Mouse (Mus musculus) G1E (cell line): ENCODE data around the gene Zfp467.

Experiments used
- CTCF ChIP-seq: IDR thresholded peaks from 2 replicates; pipeline ENCODE4 v1.5.1; 2012; ENCODE audit warnings: low read depth, low read length, inconsistent platforms, mixed read lengths
- GATA1 ChIP-seq: IDR thresholded peaks from 2 replicates; pipeline ENCODE4 v1.6.1; 2012; ENCODE audit warnings: borderline replicate concordance, low read length, inconsistent platforms, mixed read lengths
- GATA2 ChIP-seq: IDR thresholded peaks from 2 replicates; pipeline ENCODE4 v1.6.1; 2012; ENCODE audit warnings: low read depth, low read length, inconsistent platforms, borderline replicate concordance
- POLR2AphosphoS5 ChIP-seq: IDR thresholded peaks from 2 replicates; pipeline ENCODE4 v1.6.1; 2012; ENCODE audit warnings: low read depth, low read length, inconsistent platforms; ENCODE audit not compliant: insufficient replicate concordance
- TAL1 ChIP-seq: conservative IDR thresholded peaks from 2 replicates; pipeline ENCODE4 v1.6.1; 2012; ENCODE audit warnings: low read depth, low read length, inconsistent platforms, mixed read lengths

DNA sequence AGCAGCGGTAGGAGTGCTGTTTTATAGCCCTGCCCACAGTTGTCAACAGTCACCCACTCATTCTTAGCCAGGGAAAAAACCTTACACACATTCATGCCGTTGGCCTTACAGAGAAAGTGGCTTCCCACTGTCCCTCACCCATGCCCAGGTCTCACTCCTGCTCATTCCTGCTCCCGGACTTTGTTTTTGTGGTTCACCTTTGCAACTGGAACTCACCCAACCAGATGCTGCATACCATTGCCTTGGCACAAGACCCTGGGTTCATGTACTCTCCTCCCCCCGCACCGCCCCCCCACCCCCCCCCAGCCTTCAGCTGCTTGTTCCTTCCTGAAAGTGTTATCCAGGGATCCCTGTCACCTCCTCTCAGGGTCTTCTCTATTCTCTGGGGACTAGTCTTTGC, 10.5 kb downstream of the Zfp467 start:
- no peak for TF ChIP-seq CTCF
- TF ChIP-seq POLR2AphosphoS5: no peak
- no peak for TF ChIP-seq GATA1
- no peak for TF ChIP-seq GATA2
- TF ChIP-seq TAL1: no peak
